Mouse (Mus musculus) ES-E14 (cell line): Measurements from ENCODE around the gene Fbxo40.

Experiments used
- HCFC1 ChIP-seq: IDR thresholded peaks from 2 replicates; pipeline ENCODE4 v1.6.1; 2012; ENCODE audit warnings: low read length, inconsistent platforms, borderline replicate concordance; ENCODE audit not compliant: insufficient read depth
- MAFK ChIP-seq: IDR thresholded peaks from 2 replicates; pipeline ENCODE4 v1.6.1; 2014; ENCODE audit warnings: mild to moderate bottlenecking, low read depth, low read length, inconsistent platforms; ENCODE audit not compliant: insufficient read depth
- ZC3H11A ChIP-seq: IDR thresholded peaks from 2 replicates; pipeline ENCODE4 v1.6.1; 2012; ENCODE audit warnings: low read depth, mild to moderate bottlenecking, inconsistent platforms, low read length, borderline replicate concordance

DNA sequence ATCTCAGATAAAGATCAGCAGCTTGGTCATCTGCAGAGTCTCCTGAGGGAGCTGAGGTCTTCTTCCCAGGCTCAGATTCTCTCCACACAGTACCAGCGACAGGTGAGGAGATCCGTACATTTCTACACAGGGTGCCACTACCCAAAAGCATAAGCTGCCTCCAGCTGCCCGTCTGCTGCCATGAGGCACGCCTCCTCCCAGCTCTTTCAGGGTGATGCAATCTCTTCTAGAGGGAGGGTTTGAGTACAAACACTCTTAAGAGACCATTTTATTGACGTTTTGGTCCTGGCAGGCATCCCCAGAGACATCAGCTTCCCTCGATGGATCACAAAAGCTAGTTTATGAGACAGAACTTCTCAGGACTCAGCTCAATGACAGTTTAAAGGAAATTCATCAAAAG, 64.5 kb downstream of the Fbxo40 start:
- TF ChIP-seq MAFK (no peak), ZC3H11A (no peak), HCFC1 (no peak)
